9 mouse cellular contexts compared by ENCODE assay signal in genomic region chr5:67696741-67697596, GRCm38 (mm10).
A peak's percentile ranks its signal among the peaks of the same experiment; 100 is the strongest.
DNase-seq lines count a peak whose midpoint lies in the region; ATAC-seq and TF ChIP-seq lines count a peak whose summit lies in the region.
"Had no signal": no experiment of that assay in that cellular context is flagged by ENCODE, and none has a peak within 500 bp of the region (broad histone marks: within the 10 kb centered on the region; RNA-seq: fewer than 3 reads in every experiment).

No protein-coding gene starts in this region.

- TF ChIP-seq CTCF in gastrocnemius, adult 2 months (IDR thresholded peaks at IDR 0.05), result no peak
- TF ChIP-seq CTCF in brain, embryonic 14.5 days (IDR thresholded peaks at IDR 0.05; ENCODE audit: borderline replicate concordance, extremely low read depth, insufficient read depth, insufficient read length), result no peak

- WGBS in forebrain, embryonic 16.5 days, result 20% methylated on average over 12 of the region's 12 CpGs
- 18% methylated on average over 12 of the region's 12 CpGs for WGBS in midbrain, embryonic 10.5 days
- WGBS in liver, embryonic 12.5 days (ENCODE audit: insufficient replicate concordance), result 63% methylated on average over 12 of the region's 12 CpGs

- peak overlapping the region; percentile 54 for H3K27ac ChIP-seq in gastrocnemius, adult 2 months
- 0 out of 2 replicates have a peak overlapping the region, but pooled peaks have one; percentile 24 for H3K27ac ChIP-seq in forebrain, embryonic 16.5 days (ENCODE audit: low read length)
- H3K27ac ChIP-seq in midbrain, embryonic 10.5 days (replicated peaks), result no peak overlapping the region; the same call in 1 of the 2 replicates
- H3K27ac ChIP-seq in liver, embryonic 12.5 days, result no peak overlapping the region

- no peaks in the 10 kb centered on the region for H3K9me3 ChIP-seq in forebrain, embryonic 16.5 days (ENCODE audit: control insufficient read depth, low read length)
- no peaks in the 10 kb centered on the region for H3K9me3 ChIP-seq in midbrain, embryonic 10.5 days (replicated peaks)
- no peaks in the 10 kb centered on the region for H3K9me3 ChIP-seq in liver, embryonic 12.5 days (replicated peaks)

- ATAC-seq in forebrain, embryonic 16.5 days, result peak; percentile 63
- ATAC-seq in liver, embryonic 12.5 days, result no peak
- no peak for ATAC-seq in granulocyte monocyte progenitor cell, adult 5-6 weeks (replicated peaks; ENCODE audit: poor library complexity, severe bottlenecking)

- H3K9ac ChIP-seq in forebrain, embryonic 16.5 days (replicated peaks; ENCODE audit: low read depth, low read length), result no peak overlapping the region
- no peak overlapping the region for H3K9ac ChIP-seq in liver, embryonic 12.5 days

- 0 out of 2 replicates have a peak, but pooled peaks cover 6% of the 10 kb centered on the region for H3K36me3 ChIP-seq in forebrain, embryonic 16.5 days (ENCODE audit: control insufficient read depth, insufficient read depth)
- peaks cover 26% of the 10 kb centered on the region for H3K36me3 ChIP-seq in midbrain, embryonic 10.5 days
- peaks cover 91% of the 10 kb centered on the region for H3K36me3 ChIP-seq in liver, embryonic 12.5 days

- no peaks in the 10 kb centered on the region for H3K27me3 ChIP-seq in forebrain, embryonic 16.5 days (replicated peaks; ENCODE audit: control insufficient read depth, insufficient read depth, low read length)
- peaks cover 78% of the 10 kb centered on the region for H3K27me3 ChIP-seq in midbrain, embryonic 10.5 days (ENCODE audit: low read depth, poor library complexity, severe bottlenecking)
- no peaks in the 10 kb centered on the region for H3K27me3 ChIP-seq in liver, embryonic 12.5 days (replicated peaks)

- TF ChIP-seq POLR2A in brain, embryonic 14.5 days (IDR thresholded peaks at IDR 0.05; ENCODE audit: borderline replicate concordance, extremely low read depth, insufficient read depth, insufficient read length, poor library complexity, severe bottlenecking), result no peak

- no peak for DNase-seq in gastrocnemius, adult 2 months
- DNase-seq in gastrocnemius, postnatal 4 days (ENCODE audit: low spot score in 2 of 2), result no peak
- peak; percentile 78 for DNase-seq in brain, embryonic 14.5 days (ENCODE audit: low read depth)
- peak; percentile 29 for DNase-seq in midbrain, embryonic 10.5 days (ENCODE audit: low spot score)
- DNase-seq in spleen, postnatal 10 days (ENCODE audit: low spot score in 2 of 2), result no peak
- DNase-seq: layer of hippocampus, adult 9-11 months had no signal

- peaks cover 3% of the 10 kb centered on the region; the same call in 1 of the 2 replicates for H3K4me1 ChIP-seq in forebrain, embryonic 16.5 days (replicated peaks; ENCODE audit: control insufficient read depth, insufficient read depth, low read length)
- H3K4me1 ChIP-seq in midbrain, embryonic 10.5 days, result peaks cover 32% of the 10 kb centered on the region
- no peaks in the 10 kb centered on the region for H3K4me1 ChIP-seq in liver, embryonic 12.5 days

- H3K4me2 ChIP-seq in forebrain, embryonic 16.5 days (ENCODE audit: low read length), result no peak overlapping the region
- H3K4me2 ChIP-seq in liver, embryonic 12.5 days, result no peak overlapping the region

- H3K4me3 ChIP-seq in gastrocnemius, adult 2 months, result no peak overlapping the region
- no peak overlapping the region for H3K4me3 ChIP-seq in forebrain, embryonic 16.5 days (replicated peaks; ENCODE audit: low read length)
- no peak overlapping the region for H3K4me3 ChIP-seq in midbrain, embryonic 10.5 days
- H3K4me3 ChIP-seq in liver, embryonic 12.5 days, result no peak overlapping the region

- intact Hi-C loops in gastrocnemius, adult 2 months (cut with DNase I), result no loop called here

Comparison
In these comparisons a context has a peak if more than half of its experiments do, and no peak if none do; other contexts are left out.
1. DNase-seq: peak in brain, embryonic 14.5 days (single experiment) and midbrain, embryonic 10.5 days (single experiment); none in gastrocnemius, adult 2 months (single experiment), gastrocnemius, postnatal 4 days (0 of 2) and spleen, postnatal 10 days (0 of 2).
2. H3K27ac ChIP-seq: peak in gastrocnemius, adult 2 months (single experiment) and forebrain, embryonic 16.5 days (single experiment); none in midbrain, embryonic 10.5 days (single experiment) and liver, embryonic 12.5 days (single experiment).